Mouse (Mus musculus): ENCODE results near the gene Csrp2. TPM values are rescaled to one million over a fixed set of nuclear protein-coding genes. Genes with fewer than 3 reads are reported as not detected.
A peak's percentile ranks its signal among the peaks of the same experiment; 100 is the strongest.

Csrp2 gene
- total RNA-seq, 2 experiments from 2014 or later, result 7.0 to 10.7 TPM

GRCm38 (mm10) chr10:110951748-110952147 lies 32.2 kb downstream of the Csrp2 start:
- DNase-seq (ENCODE audit: extremely low spot score in 1 of 2, low spot score in 2 of 2), result no peak
- TF ChIP-seq CTCF (IDR thresholded peaks at IDR 0.05), result no peak
- Histone ChIP-seq H3K27ac (no peak overlapping the region), H3K4me3 (no peak overlapping the region)
- intact Hi-C loops (cut with DNase I), result no loop called here

- TF ChIP-seq CTCF (IDR thresholded peaks at IDR 0.05), result no peak
- H3K4me3 ChIP-seq, result no peak overlapping the region
- H3K27ac ChIP-seq, result peak overlapping the region; percentile 54; the same call in 1 of the 2 replicates
- intact Hi-C loops (cut with DNase I), result no loop called here
- no peak for DNase-seq (ENCODE audit: extremely low spot score in 1 of 2, low spot score in 2 of 2)
Measured at GRCm38 (mm10) chr10:110952271-110952670, 32.7 kb downstream of the Csrp2 start.

GRCm38 (mm10) chr10:110952937-110953451 lies 33.4 kb downstream of the Csrp2 start:
- H3K4me3 ChIP-seq, result no peak overlapping the region
- TF ChIP-seq CTCF (IDR thresholded peaks at IDR 0.05), result no peak
- H3K27ac ChIP-seq, result peak overlapping the region; percentile 54
- peak in 1 of 2 experiments; percentile 36 for DNase-seq (ENCODE audit: extremely low spot score in 1 of 2, low spot score in 2 of 2)
- intact Hi-C loops (cut with DNase I), result no loop called here

- intact Hi-C loops (cut with DNase I), result no loop called here
Measured at GRCm38 (mm10) chr10:110958879-110959278, 39.3 kb downstream of the Csrp2 start.

GRCm38 (mm10) chr10:110959781-110960180 lies 40.2 kb downstream of the Csrp2 start:
- intact Hi-C loops (cut with DNase I), result no loop called here
- Histone ChIP-seq H3K4me3 (no peak overlapping the region), H3K27ac (no peak overlapping the region)
- TF ChIP-seq CTCF (IDR thresholded peaks at IDR 0.05), result no peak
- no peak for DNase-seq (ENCODE audit: extremely low spot score in 1 of 2, low spot score in 2 of 2)

More at GRCm38 (mm10) chr10:110958879-110959278, 39.3 kb downstream of the Csrp2 start:
- DNase-seq (ENCODE audit: extremely low spot score in 1 of 2, low spot score in 2 of 2), result no peak
- no peak for TF ChIP-seq CTCF (IDR thresholded peaks at IDR 0.05)
- Histone ChIP-seq H3K27ac (no peak overlapping the region), H3K4me3 (no peak overlapping the region)

- Histone ChIP-seq H3K27ac (no peak overlapping the region), H3K4me3 (no peak overlapping the region)
- no peak for DNase-seq (ENCODE audit: extremely low spot score in 1 of 2, low spot score in 2 of 2)
- no peak for TF ChIP-seq CTCF (IDR thresholded peaks at IDR 0.05)
- intact Hi-C loops (cut with DNase I), result no loop called here
Measured at GRCm38 (mm10) chr10:110960841-110961240, 41.3 kb downstream of the Csrp2 start.

- DNase-seq (ENCODE audit: extremely low spot score in 1 of 2, low spot score in 2 of 2), result no peak
- intact Hi-C loops (cut with DNase I), result no loop called here
- Histone ChIP-seq H3K4me3 (no peak overlapping the region), H3K27ac (no peak overlapping the region)
- TF ChIP-seq CTCF (IDR thresholded peaks at IDR 0.05), result peak; percentile 39
Measured at GRCm38 (mm10) chr10:110962172-110962571, 42.6 kb downstream of the Csrp2 start.

GRCm38 (mm10) chr10:110971044-110971443 lies 51.5 kb downstream of the Csrp2 start:
- no peak overlapping the region for H3K27ac ChIP-seq
- TF ChIP-seq CTCF (IDR thresholded peaks at IDR 0.05), result no peak
- no peak for DNase-seq (ENCODE audit: extremely low spot score in 1 of 2, low spot score in 2 of 2)
- intact Hi-C loops (cut with DNase I), result no loop called here
- H3K4me3 ChIP-seq, result no peak overlapping the region

GRCm38 (mm10) chr10:110971483-110971882 lies 51.9 kb downstream of the Csrp2 start:
- intact Hi-C loops (cut with DNase I), result no loop called here
- no peak for TF ChIP-seq CTCF (IDR thresholded peaks at IDR 0.05)
- Histone ChIP-seq H3K27ac (no peak overlapping the region), H3K4me3 (no peak overlapping the region)
- DNase-seq (ENCODE audit: extremely low spot score in 1 of 2, low spot score in 2 of 2), result no peak

- DNase-seq (ENCODE audit: extremely low spot score in 1 of 2, low spot score in 2 of 2), result no peak
- intact Hi-C loops (cut with DNase I), result no loop called here
Measured at GRCm38 (mm10) chr10:110971998-110972397, 52.4 kb downstream of the Csrp2 start.

GRCm38 (mm10) chr10:110974463-110974862 lies 54.9 kb downstream of the Csrp2 start:
- peak; percentile 71 for TF ChIP-seq CTCF (IDR thresholded peaks at IDR 0.05)
- intact Hi-C loops (cut with DNase I), result no loop called here
- H3K4me3 ChIP-seq, result no peak overlapping the region
- no peak overlapping the region for H3K27ac ChIP-seq
- peak; percentile 46 to 50 for DNase-seq (ENCODE audit: extremely low spot score in 1 of 2, low spot score in 2 of 2)

More at GRCm38 (mm10) chr10:110971998-110972397, 52.4 kb downstream of the Csrp2 start:
- H3K4me3 ChIP-seq, result no peak overlapping the region
- no peak overlapping the region for H3K27ac ChIP-seq
- no peak for TF ChIP-seq CTCF (IDR thresholded peaks at IDR 0.05)

GRCm38 (mm10) chr10:110974885-110975284 lies 55.3 kb downstream of the Csrp2 start:
- H3K27ac ChIP-seq, result no peak overlapping the region
- no peak for DNase-seq (ENCODE audit: extremely low spot score in 1 of 2, low spot score in 2 of 2)
- intact Hi-C loops (cut with DNase I), result no loop called here
- no peak for TF ChIP-seq CTCF (IDR thresholded peaks at IDR 0.05)
- no peak overlapping the region for H3K4me3 ChIP-seq

- intact Hi-C loops (cut with DNase I), result loop anchor here (1.0 to 2.0 kb wide), 2 partner anchors 124 to 181 kb away; no protein-coding TSS in a partner anchor
- Histone ChIP-seq H3K4me3 (no peak overlapping the region), H3K27ac (no peak overlapping the region)
- peak in 1 of 2 experiments; percentile 33 for DNase-seq (ENCODE audit: extremely low spot score in 1 of 2, low spot score in 2 of 2)
- peak; percentile 78 for TF ChIP-seq CTCF (IDR thresholded peaks at IDR 0.05)
Measured at GRCm38 (mm10) chr10:110976046-110976445, 56.5 kb downstream of the Csrp2 start.

All from left cerebral cortex, adult 2 months (tissue).